Mouse (Mus musculus) stomach, postnatal 0 days (tissue): ENCODE data around the gene Slc4a11. TPM values are rescaled to one million over a fixed set of nuclear protein-coding genes. Genes with fewer than 3 reads are reported as not detected.

Experiments
- ATAC-seq: fragments of 200-750 bp; cut with Nextera tagmentation; 2 replicates; pipeline ENCODE4 v1.8.0; 2017; ENCODE audit not compliant: low FRiP score, low TSS enrichment
- DNase-seq: peaks from one replicate; pipeline ENCODE4 v3.0.0-alpha.2; 2016; ENCODE audit warnings: low spot score
- H3K27ac ChIP-seq: fragments of 300-500 bp; sonication (generic); replicated peaks from 2 replicates; pipeline ENCODE4 v1.5.1; 2014; ENCODE audit warnings: mild to moderate bottlenecking, control low read depth
- H3K27me3 ChIP-seq: fragments of 300-500 bp; sonication (generic); 2 replicates; pipeline ENCODE4 v1.6.1; 2014; ENCODE audit warnings: low read length; ENCODE audit not compliant: control insufficient read depth, insufficient read depth
- H3K36me3 ChIP-seq: fragments of 300-500 bp; sonication (generic); 2 replicates; pipeline ENCODE4 v1.6.1; 2014; ENCODE audit warnings: low read length, mixed read lengths; ENCODE audit not compliant: control insufficient read depth, insufficient read depth
- H3K4me1 ChIP-seq: fragments of 300-500 bp; sonication (generic); replicated peaks from 2 replicates; pipeline ENCODE4 v1.6.1; 2014; ENCODE audit warnings: antibody characterized with exemption; ENCODE audit not compliant: control insufficient read depth, insufficient read depth
- H3K4me2 ChIP-seq: fragments of 300-500 bp; sonication (generic); replicated peaks from 2 replicates; pipeline ENCODE4 v1.6.1; 2014; ENCODE audit warnings: low read depth, mild to moderate bottlenecking, control low read depth, moderate library complexity
- H3K4me3 ChIP-seq: fragments of 300-500 bp; sonication (generic); 2 replicates; pipeline ENCODE4 v1.5.1; 2014; ENCODE audit warnings: low read depth, low read length, control low read depth
- H3K9ac ChIP-seq: fragments of 300-500 bp; sonication (generic); 2 replicates; pipeline ENCODE4 v1.6.1; 2014; ENCODE audit warnings: mild to moderate bottlenecking, low read length, control low read depth, mixed read lengths
- H3K9me3 ChIP-seq: fragments of 300-500 bp; sonication (generic); 2 replicates; pipeline ENCODE4 v1.6.1; 2016; ENCODE audit warnings: low read length; ENCODE audit not compliant: control insufficient read depth
- CTCF ChIP-seq: IDR thresholded peaks from 2 replicates; pipeline ENCODE4 v1.5.1; 2016; ENCODE audit warnings: antibody characterized with exemption, low read depth, mild to moderate bottlenecking, moderate library complexity
- EP300 ChIP-seq: optimal IDR thresholded peaks from 2 replicates; pipeline ENCODE3; 2016; ENCODE audit warnings: antibody characterized with exemption
- WGBS: fragments of 180-500 bp; shearing (Covaris S2); extraction: QIAGEN DNeasy Blood & Tissue Kit; methylation state at CpG from one replicate; pipeline ENCODE4 v1.1.7; 2014; 5-methylcytosine and 5-hydroxymethylcytosine counted together
- polyA plus RNA-seq: library from polyadenylated mRNA; unstranded; fragments of >200 nt; fragmentation: Nextera tagmentation; extraction: Ambion mirVana; gene quantifications from 2 replicates; pipeline ENCODE4 v1.2.1, GENCODE M21; 2015

Slc4a11 gene
- polyA plus RNA-seq, 1 experiment from 2014 or later, result 0.27 TPM

DNA sequence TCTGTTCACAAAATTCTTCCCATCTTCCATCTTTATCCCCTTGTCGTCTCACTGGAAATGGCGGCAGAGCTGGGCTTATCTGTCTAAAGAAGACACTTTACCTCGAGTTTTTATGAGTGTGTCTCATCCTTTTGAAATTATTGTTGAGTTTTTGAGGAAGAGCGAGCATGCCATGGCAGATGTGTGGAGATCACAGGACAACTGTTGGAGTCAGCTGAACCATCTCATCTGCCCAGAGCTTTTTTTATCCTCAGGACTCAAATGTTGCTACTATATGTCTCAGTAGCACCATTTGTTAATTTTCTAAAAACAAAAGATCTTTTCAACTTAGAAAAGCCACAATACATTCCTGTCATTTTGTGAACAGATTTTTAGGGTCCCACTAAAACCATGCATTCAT lies 52.1 kb downstream of the Slc4a11 start:
- WGBS, result 79% methylated on average over 4 of the region's 4 CpGs
- ATAC-seq (no peak), DNase-seq (no peak)
- H3K36me3 ChIP-seq, result no peaks in the 10 kb centered on the region
- TF ChIP-seq CTCF, result no peak
- H3K9me3 ChIP-seq, result no peaks in the 10 kb centered on the region
- no peak overlapping the region for H3K9ac ChIP-seq
- H3K4me3 ChIP-seq, result no peak overlapping the region
- H3K27me3 ChIP-seq, result no peaks in the 10 kb centered on the region
- H3K4me2 ChIP-seq, result no peak overlapping the region
- no peaks in the 10 kb centered on the region for H3K4me1 ChIP-seq
- no peak overlapping the region for H3K27ac ChIP-seq

DNA sequence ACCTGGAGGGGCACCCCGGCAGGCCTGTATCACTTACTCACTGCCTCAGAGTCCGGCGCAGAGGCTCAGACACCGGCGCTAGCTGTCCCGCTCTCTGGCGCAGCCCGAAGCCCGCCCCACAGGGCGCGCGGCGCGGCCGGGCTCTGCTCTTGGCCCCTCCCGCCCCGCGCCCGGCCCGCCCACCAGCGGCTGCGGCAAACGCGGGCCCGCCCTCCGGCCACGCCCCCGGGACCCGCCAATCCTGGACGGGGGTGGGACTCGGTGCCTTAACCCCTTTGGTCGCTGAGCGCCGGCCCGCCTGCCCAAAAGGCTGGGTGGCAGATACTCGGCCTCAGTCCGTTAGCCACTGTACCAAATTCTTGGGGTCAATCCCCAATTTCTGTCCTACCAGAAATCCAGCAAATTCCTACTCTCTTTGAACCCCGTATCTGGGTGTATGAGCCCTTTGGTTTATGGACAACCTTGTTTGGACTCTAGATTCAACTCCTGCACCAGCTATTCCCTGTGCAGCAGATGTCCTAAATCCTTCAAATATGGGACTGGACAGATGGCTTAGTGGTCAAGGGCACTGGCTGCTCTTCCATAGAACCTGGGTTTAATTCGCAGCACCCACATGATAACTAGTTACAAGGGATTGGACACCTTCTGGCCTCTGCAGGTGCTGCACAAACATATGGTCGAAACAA lies 54.5 kb downstream of the Slc4a11 start, which contains the start of gene Lzts3:
Gene Lzts3, minus strand, starts transcription at position 120 of the 686 bp plus-strand sequence.
- ATAC-seq (peak; percentile 88), DNase-seq (peak; percentile 96)
- H3K9ac ChIP-seq, result peak within 1 kb of the TSS; percentile 68
- no peaks in the 10 kb centered on the region for H3K9me3 ChIP-seq
- 6% methylated on average over 18 of the region's 40 CpGs for WGBS
- TF ChIP-seq CTCF (no peak), EP300 (no peak)
- H3K27ac ChIP-seq, result peak within 1 kb of the TSS; percentile 30; the same call in 1 of the 2 replicates
- H3K36me3 ChIP-seq, result no peaks in the 10 kb centered on the region
- no peaks in the 10 kb centered on the region for H3K4me1 ChIP-seq
- H3K4me2 ChIP-seq, result peak within 1 kb of the TSS; percentile 97
- no peaks in the 10 kb centered on the region for H3K27me3 ChIP-seq
- peak within 1 kb of the TSS; percentile 67 for H3K4me3 ChIP-seq

DNA sequence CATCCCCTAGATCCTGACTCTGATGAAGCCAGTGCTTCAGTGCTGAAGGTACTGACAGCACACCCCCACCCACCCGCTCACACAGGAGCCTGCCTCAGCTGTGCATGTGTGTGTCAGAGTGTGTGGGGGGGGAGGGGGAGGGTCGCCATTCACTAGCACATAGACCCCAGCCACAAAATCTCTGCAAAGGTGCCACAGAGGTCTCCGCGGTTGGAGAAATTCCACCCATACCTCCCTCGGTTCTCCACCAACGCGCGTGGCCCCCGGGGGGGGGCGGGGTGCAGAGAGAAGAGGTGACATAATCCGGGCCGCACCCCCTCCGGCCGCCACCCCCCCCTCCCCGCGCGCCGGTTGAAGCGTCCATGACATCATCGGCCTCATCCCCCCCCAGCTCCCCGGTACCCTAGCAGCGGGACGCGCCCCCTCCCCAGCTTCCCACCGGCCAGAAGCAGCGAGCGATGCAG lies 55.1 kb downstream of the Slc4a11 start:
- H3K4me3 ChIP-seq, result peak overlapping the region; percentile 67
- TF ChIP-seq EP300, result no peak
- no peak for TF ChIP-seq CTCF
- H3K9ac ChIP-seq, result peak overlapping the region; percentile 68
- H3K4me2 ChIP-seq, result peak overlapping the region; percentile 97
- H3K27ac ChIP-seq, result peak overlapping the region; percentile 30; the same call in 1 of the 2 replicates
- H3K36me3 ChIP-seq, result no peaks in the 10 kb centered on the region
- no peaks in the 10 kb centered on the region for H3K9me3 ChIP-seq
- no peaks in the 10 kb centered on the region for H3K4me1 ChIP-seq
- under 1% methylated on average over 16 of the region's 27 CpGs for WGBS
- ATAC-seq (no peak; the same call in 1 of the 2 replicates), DNase-seq (no peak)
- H3K27me3 ChIP-seq, result no peaks in the 10 kb centered on the region

DNA sequence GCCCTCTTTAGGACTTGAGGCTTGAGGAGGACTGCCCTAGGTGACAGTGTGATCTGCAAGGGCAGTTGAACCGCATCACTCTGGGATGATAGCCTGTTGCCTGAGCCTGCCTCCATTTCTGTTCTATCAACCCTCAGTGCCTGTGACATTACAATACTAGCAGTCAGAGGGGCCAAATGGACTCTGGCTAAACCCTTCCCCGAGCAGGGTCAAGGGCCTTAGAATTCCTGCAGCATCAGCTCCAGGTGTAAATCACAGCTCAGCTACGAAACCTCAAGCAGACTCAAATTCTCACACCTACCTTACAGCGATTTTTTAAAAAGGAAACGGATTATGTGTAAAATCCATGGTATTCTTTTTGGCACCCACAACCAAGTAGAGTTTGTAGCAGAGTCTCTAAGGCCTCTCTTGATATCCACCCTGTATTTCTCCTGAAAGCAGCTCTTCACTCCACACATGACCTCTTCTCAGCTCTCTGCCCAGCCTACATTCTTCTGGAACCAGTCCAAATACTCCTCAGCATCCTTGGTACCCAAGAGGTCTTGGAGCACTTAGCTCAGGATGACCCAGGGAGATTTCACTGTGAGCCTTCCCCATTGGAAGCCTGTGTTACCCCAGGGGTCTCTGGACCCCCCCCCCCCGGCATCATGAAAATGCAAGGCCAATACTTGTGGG lies 55.8 kb downstream of the Slc4a11 start:
- Histone ChIP-seq H3K4me3 (no peak overlapping the region), H3K36me3 (no peaks in the 10 kb centered on the region; the same call in 1 of the 2 replicates), H3K9ac (0 out of 2 replicates have a peak overlapping the region, but pooled peaks have one; percentile 23), H3K27me3 (no peaks in the 10 kb centered on the region), H3K4me2 (no peak overlapping the region), H3K27ac (no peak overlapping the region; the same call in 1 of the 2 replicates), H3K9me3 (no peaks in the 10 kb centered on the region), H3K4me1 (no peaks in the 10 kb centered on the region)
- DNase-seq, result no peak
- 56% methylated on average over 6 of the region's 6 CpGs for WGBS
- TF ChIP-seq EP300 (no peak), CTCF (no peak)
- ATAC-seq, result no peak

DNA sequence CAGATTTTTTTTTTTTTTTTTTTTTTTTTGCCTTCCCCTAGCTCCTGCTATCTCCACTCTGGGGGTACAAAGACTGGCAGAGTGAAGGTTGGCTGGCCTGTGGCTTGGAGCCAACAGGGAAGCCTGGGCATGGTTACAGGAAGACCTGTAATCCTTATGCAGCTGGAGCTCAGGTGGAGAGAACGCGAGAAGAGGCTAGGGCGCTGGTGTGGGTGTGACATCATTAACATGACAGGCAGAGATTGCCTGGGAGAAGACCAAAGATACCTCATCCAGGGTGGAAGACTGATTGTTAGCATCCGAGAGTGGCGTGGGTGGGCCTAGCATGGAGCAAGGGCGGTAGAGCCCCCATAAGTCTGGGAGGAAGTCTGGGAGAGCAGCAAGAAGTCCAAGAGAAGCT lies 58.0 kb downstream of the Slc4a11 start:
- no peak overlapping the region for H3K4me3 ChIP-seq
- peak; percentile 47 for DNase-seq
- TF ChIP-seq CTCF, result no peak
- TF ChIP-seq EP300, result no peak
- H3K27ac ChIP-seq, result peak overlapping the region; percentile 73; the same call in 1 of the 2 replicates
- H3K4me1 ChIP-seq, result 0 out of 2 replicates have a peak, but pooled peaks cover 2% of the 10 kb centered on the region
- WGBS, result 76% methylated on average over 6 of the region's 6 CpGs
- no peak overlapping the region for H3K4me2 ChIP-seq
- H3K36me3 ChIP-seq, result no peaks in the 10 kb centered on the region; the same call in 1 of the 2 replicates
- H3K27me3 ChIP-seq, result no peaks in the 10 kb centered on the region
- no peak for ATAC-seq
- H3K9ac ChIP-seq, result no peak overlapping the region
- H3K9me3 ChIP-seq, result no peaks in the 10 kb centered on the region
